Mouse (Mus musculus) embryonic fibroblast, embryonic 13.5 days (primary cell): ENCODE data around the gene Psmb9.

Source experiments
- CTCF ChIP-seq: IDR thresholded peaks from 2 replicates; pipeline ENCODE4 v1.5.1; 2011; ENCODE audit warnings: mild to moderate bottlenecking, control low read depth, low read length, moderate library complexity, borderline replicate concordance; ENCODE audit not compliant: insufficient read depth
- POLR2A ChIP-seq: IDR thresholded peaks from 2 replicates; pipeline ENCODE4 v1.6.1; 2011; ENCODE audit warnings: low read depth, mild to moderate bottlenecking, control low read depth, low read length, moderate library complexity

GRCm38 (mm10) chr17:34197904-34198520, 10.4 kb upstream of the Psmb9 start:
- peak; percentile 35; the same call in 1 of the 2 replicates for TF ChIP-seq POLR2A
- no peak for TF ChIP-seq CTCF
